Mouse (Mus musculus) c-Kit-positive CD71-positive TER-119-positive erythroid progenitor cells, embryonic 14.5 days (primary cell): ENCODE results near the gene Tceal3.
"Not testable (repeated sequence)": the region's sequence is repeated elsewhere in the genome, so short reads cannot be mapped to it uniquely, and the experiment has no call there.

Experiments used
- DNase-seq: peaks from one replicate; pipeline ENCODE4 v3.0.0-alpha.2; 2013; ENCODE audit warnings: low spot score

Tceal3 gene

DNA sequence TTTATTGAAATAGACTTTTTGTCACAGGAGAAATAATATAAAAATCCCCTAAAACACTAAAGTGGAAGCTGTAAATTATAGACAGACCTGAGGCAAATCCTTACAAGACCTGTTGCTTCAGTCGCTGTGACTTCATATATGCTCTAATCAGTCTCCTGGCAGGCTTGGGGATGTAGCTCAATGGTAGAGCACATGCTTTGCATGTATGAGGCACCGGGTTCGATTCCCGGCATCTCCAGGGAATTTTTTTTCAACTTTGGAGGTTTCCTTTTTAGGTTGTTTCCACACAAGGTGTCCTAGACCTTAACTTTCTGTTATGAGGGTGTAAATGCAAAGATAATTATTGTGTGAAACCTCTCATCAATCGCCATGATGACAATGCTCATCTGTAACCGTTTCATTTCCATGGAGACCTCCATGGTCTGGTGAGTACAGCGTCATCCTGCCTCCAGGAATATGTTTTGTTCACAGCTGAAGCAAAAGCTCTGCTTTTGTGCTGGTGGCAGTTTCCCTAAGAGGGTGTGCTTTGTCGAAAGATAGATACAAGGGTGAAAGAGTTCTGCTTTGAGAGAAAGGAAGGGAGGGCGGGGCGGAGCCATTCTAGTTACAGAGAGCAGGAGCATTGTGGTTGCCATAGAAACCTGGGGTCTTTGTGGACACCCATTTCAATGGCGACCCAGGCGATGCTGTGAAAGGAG, at the start of gene Tceal3:
Tceal3 (plus strand) TSS at position 644 of the 698 bp plus-strand sequence.
- DNase-seq: no peak

DNA sequence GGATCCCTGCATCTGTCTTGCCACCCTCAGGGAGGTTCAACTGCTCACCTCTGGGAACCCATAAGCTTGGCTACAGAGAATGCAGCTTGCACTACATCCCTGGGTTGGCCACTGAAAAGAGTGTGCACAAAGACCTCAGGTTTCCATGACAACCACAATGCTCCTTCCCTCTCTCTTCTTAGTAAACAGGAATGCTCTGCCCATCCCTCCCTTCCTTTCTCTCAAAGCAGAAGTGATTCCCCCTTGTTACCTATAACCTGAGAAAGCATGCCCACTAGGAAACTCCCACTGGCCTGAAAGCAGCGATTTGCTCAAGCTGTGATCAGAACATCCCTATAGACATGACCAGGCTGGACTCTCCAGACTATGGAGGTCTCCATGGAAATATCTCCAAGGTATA, 46.7 kb upstream of the Tceal3 start, which contains the start of gene Kir3dl2:
Kir3dl2 (minus strand) TSS at position 101 of the 400 bp plus-strand sequence.
- not testable (repeated sequence) for DNase-seq

DNA sequence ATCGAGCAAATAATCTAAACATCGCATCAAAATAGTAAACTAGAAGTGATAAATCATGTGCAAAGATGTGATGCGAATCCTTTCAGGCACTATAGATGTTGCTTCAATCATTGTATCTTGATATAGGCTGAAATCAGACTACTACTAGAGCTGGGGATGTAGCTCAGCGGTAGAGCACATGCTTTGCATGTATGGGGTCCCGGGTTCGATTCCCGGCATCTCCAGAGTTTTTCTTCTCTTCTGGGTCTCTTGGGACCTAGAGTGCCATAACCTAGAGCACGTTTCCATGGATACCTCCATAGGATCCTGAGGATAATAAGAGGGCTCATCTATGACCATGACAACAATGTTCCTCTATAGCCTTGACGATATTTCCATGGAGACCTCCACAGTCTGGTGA, 21.5 kb upstream of the Tceal3 start:
- DNase-seq: not testable (repeated sequence)

DNA sequence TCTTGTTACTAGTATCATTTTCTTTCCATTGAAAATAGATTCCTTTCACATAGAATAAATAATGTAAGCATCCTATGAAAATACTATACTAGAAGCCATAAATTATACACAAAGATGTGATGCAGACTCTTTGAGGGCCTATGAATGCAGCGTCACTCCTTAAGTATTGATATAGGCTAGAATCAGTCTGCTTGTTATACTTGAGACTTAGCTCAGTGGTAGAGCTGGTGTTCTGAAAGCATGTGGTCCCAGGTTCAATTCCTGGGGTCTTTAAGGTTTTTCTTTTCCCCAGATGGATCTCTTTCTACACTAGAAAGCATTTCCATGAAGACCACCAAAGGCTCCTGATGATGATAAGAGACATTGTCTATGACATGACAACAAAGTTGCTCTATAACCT, 6.0 kb upstream of the Tceal3 start:
- no peak for DNase-seq

GRCm38 (mm10) chrX:136590897-136591257, 235 bp downstream of the Tceal3 start:
- DNase-seq: no peak

GRCm38 (mm10) chrX:136599416-136599815, 8.8 kb downstream of the Tceal3 start:
- no peak for DNase-seq

DNA sequence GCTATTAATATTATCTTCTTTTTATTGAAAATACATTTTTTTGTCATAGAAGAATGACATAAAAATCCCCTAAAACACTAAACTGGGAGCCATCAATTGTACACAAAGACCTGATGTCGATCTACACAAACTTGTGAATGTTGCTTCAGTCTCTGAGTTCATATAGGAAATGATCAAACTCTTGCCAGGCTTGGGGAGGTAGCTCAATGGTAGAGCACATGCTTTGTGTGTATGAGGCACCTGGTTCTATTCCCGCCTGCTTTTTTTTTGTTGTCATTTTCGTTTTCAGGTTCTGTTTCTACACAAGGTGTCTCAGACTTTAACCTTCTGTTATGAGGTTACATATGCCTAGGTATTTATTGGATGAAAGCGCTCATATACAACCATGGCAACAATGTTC, 16.3 kb downstream of the Tceal3 start:
- no peak for DNase-seq

DNA sequence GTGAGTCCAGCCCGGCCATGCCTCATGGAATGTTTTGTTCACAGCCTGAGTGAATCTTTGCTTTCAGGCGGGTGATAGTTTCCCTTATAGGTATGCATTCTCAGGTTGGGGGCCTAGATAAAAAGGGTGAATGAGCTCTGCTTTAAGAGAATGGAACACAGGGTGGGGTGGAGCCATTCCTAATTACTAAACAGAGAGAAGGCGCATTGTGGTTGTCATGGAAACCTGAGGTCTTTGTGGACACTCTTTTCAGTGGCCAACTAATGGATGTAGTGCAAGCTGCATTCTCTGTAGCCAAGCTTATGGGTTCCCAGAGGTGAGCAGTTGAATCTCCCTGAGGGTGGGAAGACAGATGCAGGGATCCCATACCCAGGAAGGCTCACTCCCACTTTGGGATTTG, 16.8 kb downstream of the Tceal3 start:
- no peak for DNase-seq

GRCm38 (mm10) chrX:136611346-136611745, 20.7 kb downstream of the Tceal3 start:
- DNase-seq: no peak

- DNase-seq: not testable (repeated sequence)
These were observed 25.2 kb downstream of the Tceal3 start for GRCm38 (mm10) chrX:136615889-136616288.

DNA sequence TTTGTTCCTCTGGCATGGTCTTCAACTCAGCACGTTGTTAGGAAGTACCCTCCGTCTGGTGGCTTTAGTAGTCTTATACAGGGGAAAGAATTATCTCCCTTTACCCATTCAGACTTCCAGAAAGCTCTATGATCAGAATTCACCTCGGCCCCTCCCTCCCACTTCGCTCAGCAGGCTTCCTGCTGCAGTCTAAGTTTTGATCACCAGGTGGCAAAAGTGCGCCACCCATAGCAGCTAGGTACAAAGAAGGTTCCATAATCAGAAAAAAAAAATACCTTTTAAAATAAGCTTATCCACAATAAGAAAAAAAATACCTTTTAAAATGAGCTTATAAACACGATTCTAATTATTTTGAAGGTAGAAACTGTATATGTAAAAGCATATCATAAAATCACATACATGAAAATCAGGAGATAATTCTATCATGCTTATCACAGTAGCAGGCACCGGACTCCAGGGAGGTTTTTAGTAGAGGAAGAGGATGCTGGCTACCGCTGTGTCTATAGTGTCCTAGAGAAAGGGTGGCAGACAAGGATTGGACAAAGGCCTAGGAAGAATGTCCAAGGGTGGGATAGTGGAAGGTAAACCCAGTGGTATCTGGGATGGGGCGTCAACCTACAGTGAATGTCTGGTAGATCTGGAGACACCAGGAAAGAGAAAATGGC, 34.4 kb downstream of the Tceal3 start:
- peak; percentile 17 for DNase-seq

DNA sequence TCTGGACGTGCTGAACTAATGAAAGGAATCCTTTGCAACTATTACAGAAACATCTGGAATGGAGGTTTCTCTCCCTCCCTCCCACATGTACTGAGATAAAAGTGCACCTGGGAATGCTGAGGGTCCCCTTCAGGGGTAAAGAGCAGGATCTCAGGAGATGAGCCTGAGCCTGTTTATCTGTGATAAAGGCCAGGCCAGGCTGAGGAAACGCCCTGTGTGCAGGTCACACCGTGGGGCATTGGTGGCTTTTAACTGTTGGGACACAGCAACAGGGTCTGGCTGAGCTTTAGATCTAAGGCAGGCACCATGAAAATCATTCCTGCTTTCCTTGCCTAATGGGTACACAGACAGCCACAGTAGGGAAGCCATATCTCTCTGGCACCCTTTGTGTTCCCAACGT, 35.3 kb downstream of the Tceal3 start:
- DNase-seq: no peak

DNA sequence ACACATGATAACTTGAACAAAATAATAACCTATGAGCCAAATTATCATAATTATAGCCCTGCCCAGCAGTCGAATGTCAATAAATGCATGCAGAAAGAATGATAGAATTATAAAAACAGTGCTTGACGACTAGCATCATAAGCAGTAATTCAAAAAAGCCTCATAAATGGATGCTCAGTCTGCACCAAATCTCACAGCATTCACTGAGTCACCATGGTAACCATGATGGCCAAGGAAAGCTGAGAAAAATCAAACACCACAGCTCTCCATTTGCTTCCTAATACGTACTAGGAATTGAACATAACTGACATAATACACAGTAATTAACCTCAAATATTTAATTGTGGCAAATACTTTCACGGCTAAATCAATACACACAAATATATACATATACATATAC, 44.5 kb downstream of the Tceal3 start:
- no peak for DNase-seq

GRCm38 (mm10) chrX:136639754-136640153, 49.1 kb downstream of the Tceal3 start:
- DNase-seq: no peak

GRCm38 (mm10) chrX:136645857-136646256, 55.2 kb downstream of the Tceal3 start:
- DNase-seq: not testable (repeated sequence)

DNA sequence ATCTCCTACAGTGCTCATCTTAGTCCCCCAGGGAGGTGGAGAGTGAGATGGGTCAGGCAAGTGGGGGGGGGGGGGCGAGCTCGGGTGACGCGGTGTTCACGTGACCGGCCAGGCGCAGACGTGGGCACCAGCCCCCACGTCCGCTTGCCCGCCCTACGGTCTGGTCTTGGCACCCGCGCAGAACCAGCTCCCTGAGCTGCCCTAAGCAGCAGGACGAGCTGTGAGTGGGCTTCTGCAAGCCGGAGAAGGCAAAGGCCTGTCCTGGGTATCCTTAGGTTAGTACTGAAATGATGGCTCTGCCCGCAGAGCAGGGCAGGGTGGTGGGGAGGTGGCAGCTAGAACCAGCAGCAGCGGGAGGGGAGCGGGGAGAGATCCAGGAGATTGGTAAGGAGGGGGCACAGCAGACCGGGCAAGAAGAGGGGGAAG, 75.7 kb downstream of the Tceal3 start:
- DNase-seq: no peak

DNA sequence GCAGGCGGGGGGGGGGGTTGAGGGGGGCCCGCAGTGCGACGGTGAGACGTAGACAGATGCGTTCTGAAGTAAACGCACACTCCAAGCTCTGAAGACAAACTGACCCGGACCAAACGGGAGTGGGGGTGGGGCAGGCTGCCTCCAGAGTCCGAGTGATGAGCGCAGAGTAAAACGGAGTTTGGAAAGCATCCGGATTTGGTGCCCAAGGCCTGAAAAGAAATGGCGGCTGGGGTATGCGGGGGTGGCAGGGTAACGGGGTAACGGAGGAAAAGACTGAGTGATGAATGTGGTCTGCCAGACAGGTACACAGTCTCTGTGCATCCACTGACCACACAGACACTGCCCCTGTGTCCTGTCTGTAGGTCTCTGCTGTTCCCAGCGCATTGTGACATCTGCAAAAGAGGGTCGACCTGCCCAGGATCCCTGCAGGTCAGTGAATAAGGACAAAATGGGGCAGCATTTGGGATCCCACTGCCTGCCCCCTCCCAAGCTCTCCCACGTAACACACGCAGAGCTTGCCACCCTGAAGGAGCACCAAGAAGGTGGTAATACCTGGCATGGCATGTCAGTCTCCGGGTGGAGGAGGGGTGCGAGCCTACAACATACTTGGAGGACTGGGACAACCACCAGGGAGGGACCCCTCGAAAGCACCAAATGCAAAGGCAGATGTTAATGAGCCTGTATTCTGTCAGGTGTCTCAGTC, 76.3 kb downstream of the Tceal3 start:
- DNase-seq: not testable (repeated sequence)

- no peak for DNase-seq
These were observed 78.2 kb downstream of the Tceal3 start for GRCm38 (mm10) chrX:136668794-136669193.

- no peak for DNase-seq
These were observed 90.3 kb downstream of the Tceal3 start for GRCm38 (mm10) chrX:136680989-136681388.

- DNase-seq: not testable (repeated sequence)
These were observed 101.1 kb downstream of the Tceal3 start for GRCm38 (mm10) chrX:136691606-136692293.

DNA sequence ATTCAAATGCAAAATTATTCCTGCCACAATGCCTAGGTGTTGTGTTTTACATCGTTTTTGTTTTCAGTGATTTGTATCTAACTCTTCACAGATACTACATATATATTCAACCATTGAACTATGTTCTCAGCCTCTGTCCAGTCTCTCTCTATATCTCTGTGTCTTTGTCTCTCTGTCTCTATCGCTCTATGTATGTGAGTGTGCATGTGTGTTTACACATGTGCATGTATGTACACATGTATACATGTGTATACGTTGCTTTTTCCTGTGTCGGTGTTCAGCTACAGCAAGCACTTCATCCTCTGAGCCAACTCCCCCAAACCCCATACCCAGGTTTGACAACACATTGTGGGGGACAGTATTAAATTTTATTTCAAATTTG, 101.6 kb downstream of the Tceal3 start:
- DNase-seq: no peak

- no peak for DNase-seq
These were observed 102.6 kb downstream of the Tceal3 start for GRCm38 (mm10) chrX:136693196-136693595.
